Mouse (Mus musculus) limb, embryonic 12.5 days (tissue): ENCODE results near the gene Rbm4b. TPM values are rescaled to one million over a fixed set of nuclear protein-coding genes. Genes with fewer than 3 reads are reported as not detected.

ENCODE experiments used
- ATAC-seq: fragments of 200-750 bp; cut with Nextera tagmentation; 2 replicates; pipeline ENCODE4 v1.8.0; 2017; ENCODE audit warnings: low read depth, moderate TSS enrichment; ENCODE audit not compliant: insufficient number of reproducible peaks, insufficient read depth, low FRiP score, low TSS enrichment
- H3K27ac ChIP-seq: fragments of 300-500 bp; sonication (generic); 2 replicates; pipeline ENCODE4 v1.5.1; 2016; ENCODE audit warnings: mild to moderate bottlenecking, moderate library complexity
- H3K27me3 ChIP-seq: fragments of 300-500 bp; sonication (generic); 2 replicates; pipeline ENCODE4 v1.6.1; 2016; ENCODE audit warnings: mild to moderate bottlenecking, moderate library complexity
- H3K36me3 ChIP-seq: fragments of 300-500 bp; sonication (generic); 2 replicates; pipeline ENCODE4 v1.6.1; 2016; ENCODE audit warnings: mild to moderate bottlenecking, moderate library complexity
- H3K4me1 ChIP-seq: fragments of 300-500 bp; sonication (generic); replicated peaks from 2 replicates; pipeline ENCODE4 v1.6.1; 2016
- H3K4me2 ChIP-seq: fragments of 300-500 bp; sonication (generic); 2 replicates; pipeline ENCODE4 v1.6.1; 2016; ENCODE audit warnings: mild to moderate bottlenecking, moderate library complexity
- H3K4me3 ChIP-seq: fragments of 300-500 bp; sonication (generic); replicated peaks from 2 replicates; pipeline ENCODE4 v1.5.1; 2016; ENCODE audit warnings: mild to moderate bottlenecking
- H3K9ac ChIP-seq: fragments of 300-500 bp; sonication (generic); replicated peaks from 2 replicates; pipeline ENCODE4 v1.6.1; 2016; ENCODE audit warnings: mild to moderate bottlenecking, moderate library complexity
- H3K9me3 ChIP-seq: fragments of 300-500 bp; sonication (generic); 2 replicates; pipeline ENCODE4 v1.6.1; 2016; ENCODE audit warnings: mild to moderate bottlenecking, moderate library complexity
- WGBS: fragments of 180-500 bp; shearing (Covaris S2); methylation state at CpG from one replicate; pipeline ENCODE4 v1.1.7; 2016; 5-methylcytosine and 5-hydroxymethylcytosine counted together
- polyA plus RNA-seq: library from polyadenylated mRNA; unstranded; fragments of >200 nt; fragmentation: Nextera tagmentation; extraction: Ambion mirVana; gene quantifications from 2 replicates; pipeline ENCODE4 v1.2.1, GENCODE M21; 2016

The Rbm4b gene
- polyA plus RNA-seq, 1 experiment from 2014 or later, result 116 TPM

DNA sequence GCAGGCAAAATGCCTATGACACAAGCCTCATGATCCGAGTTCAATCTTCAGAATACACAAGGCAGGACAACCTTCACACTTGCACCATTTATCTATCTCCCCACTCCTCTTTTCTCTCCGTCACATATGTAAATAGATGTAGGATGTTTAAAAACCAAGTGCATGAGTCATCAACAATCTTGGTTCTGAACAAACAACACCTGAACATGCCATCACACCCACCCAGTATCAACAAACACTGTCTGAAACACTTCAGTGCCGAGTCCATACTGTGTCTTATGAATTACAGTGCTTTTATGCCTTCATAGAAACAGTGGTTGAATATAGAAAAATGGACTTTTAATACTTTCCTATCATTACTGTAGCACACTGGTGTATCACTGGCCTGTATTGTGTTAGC lies 16.5 kb downstream of the Rbm4b start:
- no peak overlapping the region for H3K9ac ChIP-seq
- H3K9me3 ChIP-seq, result no peaks in the 10 kb centered on the region
- H3K4me3 ChIP-seq, result no peak overlapping the region
- H3K27ac ChIP-seq, result no peak overlapping the region
- H3K36me3 ChIP-seq, result peaks cover 96% of the 10 kb centered on the region
- no peak for ATAC-seq
- 94% methylated on average over 3 of the region's 3 CpGs for WGBS
- no peaks in the 10 kb centered on the region for H3K27me3 ChIP-seq
- no peak overlapping the region for H3K4me2 ChIP-seq
- no peaks in the 10 kb centered on the region for H3K4me1 ChIP-seq

GRCm38 (mm10) chr19:4782891-4783290 lies 26.6 kb downstream of the Rbm4b start:
- 95% methylated on average over 2 of the region's 2 CpGs for WGBS
- Histone ChIP-seq H3K27me3 (no peaks in the 10 kb centered on the region), H3K27ac (no peak overlapping the region), H3K4me3 (no peak overlapping the region), H3K9ac (no peak overlapping the region), H3K4me1 (peaks cover 10% of the 10 kb centered on the region; the same call in 1 of the 2 replicates), H3K4me2 (no peak overlapping the region), H3K9me3 (no peaks in the 10 kb centered on the region), H3K36me3 (peaks cover 93% of the 10 kb centered on the region)
- no peak for ATAC-seq

- WGBS, result 93% methylated on average over 7 of the region's 7 CpGs
- Histone ChIP-seq H3K4me3 (no peak overlapping the region), H3K4me1 (peaks cover 13% of the 10 kb centered on the region), H3K9me3 (no peaks in the 10 kb centered on the region), H3K27me3 (no peaks in the 10 kb centered on the region), H3K36me3 (peaks cover 95% of the 10 kb centered on the region), H3K4me2 (no peak overlapping the region), H3K27ac (no peak overlapping the region), H3K9ac (no peak overlapping the region)
- ATAC-seq, result no peak
Measured at GRCm38 (mm10) chr19:4785206-4785605, 28.9 kb downstream of the Rbm4b start.

GRCm38 (mm10) chr19:4786313-4786712 lies 30.0 kb downstream of the Rbm4b start:
- Histone ChIP-seq H3K9me3 (no peaks in the 10 kb centered on the region), H3K4me1 (peaks cover 24% of the 10 kb centered on the region), H3K9ac (no peak overlapping the region), H3K4me3 (no peak overlapping the region), H3K27me3 (no peaks in the 10 kb centered on the region), H3K36me3 (peaks cover 96% of the 10 kb centered on the region), H3K27ac (no peak overlapping the region), H3K4me2 (no peak overlapping the region)
- WGBS, result 97% methylated on average over 2 of the region's 2 CpGs
- no peak for ATAC-seq

- Histone ChIP-seq H3K9me3 (no peaks in the 10 kb centered on the region), H3K27ac (peak overlapping the region; percentile 78; the same call in 1 of the 2 replicates), H3K4me2 (peak overlapping the region; percentile 78), H3K36me3 (peaks cover 56% of the 10 kb centered on the region), H3K4me3 (peak overlapping the region; percentile 71), H3K9ac (peak overlapping the region; percentile 81), H3K4me1 (peaks cover 35% of the 10 kb centered on the region), H3K27me3 (no peaks in the 10 kb centered on the region)
- ATAC-seq, result no peak
- WGBS, result 3% methylated on average over 16 of the region's 16 CpGs
Measured at GRCm38 (mm10) chr19:4793281-4793830, 37.1 kb downstream of the Rbm4b start.

GRCm38 (mm10) chr19:4793831-4794422 lies 37.6 kb downstream of the Rbm4b start, which contains the start of gene Rbm4:
Gene Rbm4, minus strand, starts transcription at chr19:4793901.
- peak; percentile 98 for ATAC-seq
- no peaks in the 10 kb centered on the region for H3K27me3 ChIP-seq
- no peaks in the 10 kb centered on the region for H3K9me3 ChIP-seq
- peak within 1 kb of the TSS; percentile 78; the same call in 1 of the 2 replicates for H3K27ac ChIP-seq
- peak within 1 kb of the TSS; percentile 81 for H3K9ac ChIP-seq
- H3K36me3 ChIP-seq, result peaks cover 56% of the 10 kb centered on the region
- 0% methylated on average over 31 of the region's 31 CpGs for WGBS
- peak within 1 kb of the TSS; percentile 78 for H3K4me2 ChIP-seq
- H3K4me3 ChIP-seq, result peak within 1 kb of the TSS; percentile 71
- H3K4me1 ChIP-seq, result peaks cover 35% of the 10 kb centered on the region

- Histone ChIP-seq H3K27me3 (no peaks in the 10 kb centered on the region), H3K27ac (no peak overlapping the region), H3K9me3 (no peaks in the 10 kb centered on the region), H3K9ac (no peak overlapping the region), H3K4me2 (no peak overlapping the region), H3K36me3 (peaks cover 57% of the 10 kb centered on the region), H3K4me3 (no peak overlapping the region), H3K4me1 (peaks cover 25% of the 10 kb centered on the region)
- WGBS, result 71% methylated on average over 1 of the region's 1 CpGs
- no peak for ATAC-seq
Measured at GRCm38 (mm10) chr19:4795929-4796328, 39.6 kb downstream of the Rbm4b start.

DNA sequence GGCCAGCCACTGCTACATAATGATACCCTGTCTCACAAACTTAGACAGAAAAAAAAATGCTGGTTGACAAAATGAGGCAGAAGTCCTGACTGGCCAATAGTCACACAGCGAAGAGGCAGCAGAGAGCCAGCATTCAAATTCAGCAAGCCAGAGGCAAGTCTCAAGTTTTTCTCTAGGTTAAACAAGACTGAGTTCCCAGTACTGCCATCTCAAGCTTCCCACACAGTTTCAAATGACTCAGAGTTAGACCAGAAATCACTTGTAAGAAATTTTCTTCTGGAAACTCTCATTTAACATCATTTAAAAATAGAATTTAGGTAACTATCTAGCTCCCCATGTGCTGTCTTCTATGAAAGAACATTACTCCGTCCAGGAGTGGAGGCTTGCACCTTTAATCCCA lies 41.5 kb downstream of the Rbm4b start:
- Histone ChIP-seq H3K4me1 (peaks cover 12% of the 10 kb centered on the region), H3K36me3 (peaks cover 63% of the 10 kb centered on the region), H3K27me3 (no peaks in the 10 kb centered on the region), H3K4me3 (no peak overlapping the region), H3K9me3 (no peaks in the 10 kb centered on the region), H3K27ac (no peak overlapping the region), H3K4me2 (no peak overlapping the region), H3K9ac (no peak overlapping the region)
- WGBS, result 88% methylated on average over 2 of the region's 2 CpGs
- no peak for ATAC-seq

DNA sequence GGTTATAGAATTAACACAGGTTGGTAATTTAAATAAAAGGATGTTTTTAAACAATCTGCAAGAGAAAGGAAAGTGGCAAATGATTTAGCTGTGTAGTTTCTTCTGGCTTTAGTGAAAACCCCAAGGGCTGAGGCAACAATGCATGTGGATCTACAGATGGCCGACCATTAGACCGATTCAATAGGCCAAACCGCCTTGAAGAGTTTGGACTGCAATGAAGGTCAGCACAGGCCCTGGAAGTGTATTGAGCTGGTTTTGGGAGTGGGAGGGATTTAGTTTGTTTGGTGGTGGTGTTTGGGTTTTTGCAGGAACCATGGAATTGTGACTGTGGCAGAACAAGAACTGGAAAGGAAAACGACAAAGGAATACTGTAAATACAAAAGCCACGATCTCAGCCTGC lies 42.8 kb downstream of the Rbm4b start:
- H3K4me1 ChIP-seq, result peaks cover 12% of the 10 kb centered on the region
- no peak overlapping the region for H3K4me3 ChIP-seq
- no peak for ATAC-seq
- no peaks in the 10 kb centered on the region for H3K27me3 ChIP-seq
- H3K36me3 ChIP-seq, result peaks cover 76% of the 10 kb centered on the region
- WGBS, result 97% methylated on average over 5 of the region's 5 CpGs
- no peak overlapping the region for H3K27ac ChIP-seq
- H3K9ac ChIP-seq, result no peak overlapping the region
- no peak overlapping the region for H3K4me2 ChIP-seq
- H3K9me3 ChIP-seq, result no peaks in the 10 kb centered on the region

DNA sequence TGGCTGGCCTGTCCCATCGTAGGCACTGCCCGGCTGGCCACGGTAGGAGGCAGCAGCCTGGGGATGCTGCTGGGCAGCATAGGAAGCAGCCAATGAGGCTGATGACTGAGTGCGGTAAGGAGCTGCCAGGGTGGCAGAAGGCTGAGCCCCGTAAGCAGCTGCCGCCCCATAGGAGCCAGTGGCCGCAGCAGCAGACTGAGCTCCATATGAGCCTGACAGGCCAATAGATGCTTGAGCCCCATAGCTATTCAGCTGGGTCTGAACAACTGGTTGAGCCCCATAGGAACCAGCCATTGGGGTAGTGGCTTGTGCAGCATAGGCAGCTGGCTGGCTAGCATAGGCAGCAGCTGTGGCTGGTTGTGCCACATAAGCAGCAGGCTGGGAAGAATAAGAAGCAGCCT lies 46.4 kb downstream of the Rbm4b start:
- Histone ChIP-seq H3K27ac (no peak overlapping the region), H3K27me3 (no peaks in the 10 kb centered on the region), H3K9me3 (no peaks in the 10 kb centered on the region), H3K36me3 (peaks cover 67% of the 10 kb centered on the region), H3K4me3 (no peak overlapping the region), H3K4me1 (0 out of 2 replicates have a peak, but pooled peaks cover 2% of the 10 kb centered on the region), H3K4me2 (no peak overlapping the region), H3K9ac (no peak overlapping the region)
- ATAC-seq, result peak; percentile 59; the same call in 1 of the 2 replicates
- WGBS, result 96% methylated on average over 7 of the region's 7 CpGs

GRCm38 (mm10) chr19:4803283-4803682 lies 47.0 kb downstream of the Rbm4b start:
- H3K4me1 ChIP-seq, result peaks cover 8% of the 10 kb centered on the region
- no peak overlapping the region for H3K9ac ChIP-seq
- H3K27me3 ChIP-seq, result no peaks in the 10 kb centered on the region
- peaks cover 61% of the 10 kb centered on the region for H3K36me3 ChIP-seq
- H3K9me3 ChIP-seq, result no peaks in the 10 kb centered on the region
- WGBS, result 88% methylated on average over 10 of the region's 10 CpGs
- no peak overlapping the region for H3K4me2 ChIP-seq
- H3K4me3 ChIP-seq, result no peak overlapping the region
- no peak overlapping the region for H3K27ac ChIP-seq
- ATAC-seq, result no peak

DNA sequence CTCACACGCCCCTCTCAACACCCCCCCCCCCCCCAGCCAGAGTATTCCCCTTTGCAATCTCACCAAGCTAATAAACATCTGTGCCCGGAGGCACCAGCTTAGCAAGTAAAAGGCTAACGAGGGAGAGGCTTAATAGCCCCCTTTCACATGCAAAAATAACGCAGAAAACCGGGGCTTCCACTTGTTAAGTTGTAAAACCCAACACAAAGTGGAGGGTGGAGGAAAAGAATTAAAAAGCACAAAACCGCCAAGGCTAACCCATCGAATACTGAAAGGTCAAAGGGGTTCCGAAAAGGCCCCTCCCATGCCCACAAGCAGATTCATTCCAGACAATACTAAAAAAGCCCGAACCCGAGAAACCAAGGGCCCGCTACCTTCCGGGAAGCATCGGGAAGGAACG lies 54.0 kb downstream of the Rbm4b start:
- H3K4me1 ChIP-seq, result peaks cover 24% of the 10 kb centered on the region
- H3K36me3 ChIP-seq, result no peaks in the 10 kb centered on the region
- ATAC-seq, result no peak
- no peaks in the 10 kb centered on the region for H3K9me3 ChIP-seq
- H3K27ac ChIP-seq, result peak overlapping the region; percentile 95
- H3K27me3 ChIP-seq, result no peaks in the 10 kb centered on the region
- peak overlapping the region; percentile 80 for H3K9ac ChIP-seq
- H3K4me2 ChIP-seq, result peak overlapping the region; percentile 91
- 0% methylated on average over 14 of the region's 14 CpGs for WGBS
- H3K4me3 ChIP-seq, result peak overlapping the region; percentile 85
